Mouse (Mus musculus): ENCODE data around the gene Pigc.

Gene Pigc

GRCm38 (mm10) chr1:161968589-161969407 lies at the start of gene Pigc:
TSS of gene Pigc (plus strand) at chr1:161969186.
- peak; percentile 99 for DNase-seq

- no peak for DNase-seq
Observed at GRCm38 (mm10) chr1:161919594-161919993, 49.4 kb upstream of the Pigc start.

DNA sequence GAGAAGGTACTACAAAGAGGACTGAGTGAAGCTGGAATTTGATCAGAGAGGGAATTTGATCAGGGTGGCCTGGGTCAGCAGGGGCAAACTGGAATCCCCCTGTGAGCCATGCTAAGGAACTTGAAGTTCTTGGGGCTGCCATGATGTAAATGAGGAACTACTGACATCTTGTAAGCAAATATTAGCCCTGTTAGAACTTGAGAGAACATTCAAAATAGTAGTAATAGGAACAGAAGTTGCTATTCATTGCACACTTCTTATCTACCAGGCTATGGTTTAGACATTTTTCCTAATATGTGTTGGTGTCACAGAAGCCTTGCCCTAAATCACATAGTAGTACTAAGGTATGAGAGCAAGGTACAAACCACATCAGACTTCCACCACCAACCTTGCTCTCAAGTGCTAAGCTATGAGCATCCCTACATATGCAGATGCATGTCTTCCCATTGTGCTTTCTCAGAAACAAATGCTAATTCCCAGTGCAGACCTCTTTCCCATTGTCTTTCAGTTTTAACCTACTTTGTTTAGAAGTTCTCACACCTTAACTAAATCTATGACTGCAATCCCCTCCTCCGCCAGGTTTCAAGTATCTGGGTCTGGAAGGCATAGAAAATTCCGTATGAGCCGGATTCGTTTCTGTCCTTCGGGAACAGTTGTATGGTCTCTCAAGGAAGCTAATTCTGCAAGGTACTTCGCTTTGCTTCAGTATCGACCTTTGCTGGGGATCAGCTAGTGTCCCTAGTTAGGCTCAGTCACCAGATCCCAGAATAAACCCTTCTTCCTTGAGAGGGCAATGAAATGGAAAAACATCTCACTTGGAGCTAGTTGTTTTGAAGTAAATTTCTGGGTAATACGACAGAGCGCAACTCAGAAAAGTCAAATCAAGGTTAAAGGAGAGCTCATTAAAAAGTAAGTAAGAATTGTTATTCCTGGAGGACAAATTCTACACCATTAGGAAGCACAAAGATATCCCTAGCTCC lies 48.2 kb upstream of the Pigc start:
- DNase-seq: no peak

DNA sequence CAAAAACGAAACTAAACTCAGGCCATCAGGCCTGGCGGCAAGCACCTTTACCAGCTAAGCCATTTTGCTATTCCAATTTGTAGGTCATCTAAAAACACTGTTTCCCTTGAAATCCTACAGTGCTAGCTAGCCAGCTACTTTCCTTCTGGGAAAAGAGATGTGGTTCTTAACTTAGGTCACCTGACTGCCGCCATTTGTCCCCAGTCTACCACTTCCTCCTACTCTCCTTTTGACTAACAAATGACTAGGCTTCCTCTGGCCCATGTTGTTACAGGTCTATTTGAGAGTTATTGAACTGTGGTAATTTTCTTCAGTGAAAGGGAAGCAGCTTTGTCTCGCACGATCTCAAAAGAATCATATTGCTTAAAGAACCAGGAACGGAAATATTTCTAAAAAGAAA lies 47.1 kb upstream of the Pigc start:
- no peak for DNase-seq

DNA sequence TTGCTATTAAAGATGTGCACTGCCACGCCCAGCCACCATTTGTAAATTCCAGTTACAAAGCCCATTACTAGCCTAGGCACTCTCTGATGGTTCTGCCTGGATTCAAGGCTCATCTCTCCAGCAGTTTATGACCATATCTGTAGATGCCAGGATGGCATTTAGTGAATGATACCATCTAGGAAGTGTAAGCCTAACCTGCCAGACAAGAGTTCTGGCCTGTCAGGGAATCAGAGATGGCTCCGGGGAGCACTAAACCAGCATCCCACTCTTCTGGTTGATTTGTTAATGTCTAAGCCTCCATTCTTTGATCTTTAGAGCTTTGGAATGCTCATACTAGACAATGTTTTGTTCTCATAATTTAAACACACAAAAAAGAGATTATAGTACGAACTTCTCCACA lies 44.7 kb upstream of the Pigc start:
- no peak for DNase-seq

GRCm38 (mm10) chr1:161925281-161925805 lies 43.6 kb upstream of the Pigc start:
- DNase-seq: peak; percentile 88

DNA sequence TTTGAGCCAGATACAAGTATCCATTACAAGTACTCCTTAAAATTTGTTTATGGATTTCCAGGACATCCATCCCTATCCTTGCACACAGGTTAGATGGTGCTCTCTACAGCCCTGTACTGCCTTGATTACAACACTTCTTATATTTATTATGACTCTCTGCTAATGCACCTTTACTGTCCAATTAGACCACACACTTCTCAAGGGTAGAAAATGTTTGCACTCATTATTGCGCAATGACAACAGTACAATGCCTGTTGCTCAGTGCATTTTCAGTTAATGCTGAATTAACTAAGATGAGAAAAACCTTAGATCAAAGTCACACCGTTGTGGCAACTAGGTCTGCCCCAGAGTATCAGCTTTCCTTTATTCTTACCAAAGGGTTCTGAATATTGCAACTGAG lies 41.0 kb upstream of the Pigc start:
- DNase-seq: no peak

DNA sequence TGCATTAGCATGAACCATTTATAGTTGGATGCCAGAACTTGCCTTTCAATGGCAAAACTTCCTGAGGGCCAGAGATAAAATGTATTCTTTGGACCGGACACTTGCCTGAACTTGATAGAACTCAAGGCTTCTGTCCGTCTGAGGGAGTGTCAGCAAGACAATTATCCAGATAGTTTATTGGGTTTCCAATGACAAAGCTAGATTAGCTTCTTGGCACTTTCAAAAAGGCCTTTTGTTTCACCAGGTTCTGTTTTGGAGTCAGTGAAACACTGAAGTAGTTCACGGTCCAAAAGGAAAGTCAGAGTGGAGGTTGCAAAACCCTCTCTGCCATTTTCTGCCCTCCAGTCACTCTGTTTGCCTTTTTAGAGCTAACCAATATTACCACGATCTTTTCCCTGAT lies 37.7 kb upstream of the Pigc start:
- no peak for DNase-seq

GRCm38 (mm10) chr1:161931817-161932216 lies 37.2 kb upstream of the Pigc start:
- DNase-seq: peak; percentile 66

DNA sequence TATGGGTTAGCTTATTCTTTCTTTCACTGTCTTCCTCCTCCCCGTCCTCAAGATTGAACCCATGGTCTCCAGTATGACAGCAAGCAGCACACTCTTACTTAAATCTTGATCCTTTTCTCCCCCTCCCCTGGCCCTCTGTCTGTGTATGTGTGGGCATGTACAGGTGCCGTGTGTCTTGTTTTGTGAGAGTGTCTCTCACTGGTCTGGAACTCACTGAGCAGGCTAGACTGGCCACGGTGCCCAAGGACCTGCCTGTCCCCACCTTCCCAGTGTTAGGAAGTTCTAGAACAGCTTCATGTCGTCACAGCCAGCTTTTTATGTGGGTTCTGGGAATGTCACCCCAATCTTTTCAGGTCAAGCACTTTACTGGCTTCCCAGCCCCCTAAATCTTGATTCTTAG lies 36.7 kb upstream of the Pigc start:
- DNase-seq: peak; percentile 28

- no peak for DNase-seq
Observed at GRCm38 (mm10) chr1:161942082-161942481, 26.9 kb upstream of the Pigc start.

DNA sequence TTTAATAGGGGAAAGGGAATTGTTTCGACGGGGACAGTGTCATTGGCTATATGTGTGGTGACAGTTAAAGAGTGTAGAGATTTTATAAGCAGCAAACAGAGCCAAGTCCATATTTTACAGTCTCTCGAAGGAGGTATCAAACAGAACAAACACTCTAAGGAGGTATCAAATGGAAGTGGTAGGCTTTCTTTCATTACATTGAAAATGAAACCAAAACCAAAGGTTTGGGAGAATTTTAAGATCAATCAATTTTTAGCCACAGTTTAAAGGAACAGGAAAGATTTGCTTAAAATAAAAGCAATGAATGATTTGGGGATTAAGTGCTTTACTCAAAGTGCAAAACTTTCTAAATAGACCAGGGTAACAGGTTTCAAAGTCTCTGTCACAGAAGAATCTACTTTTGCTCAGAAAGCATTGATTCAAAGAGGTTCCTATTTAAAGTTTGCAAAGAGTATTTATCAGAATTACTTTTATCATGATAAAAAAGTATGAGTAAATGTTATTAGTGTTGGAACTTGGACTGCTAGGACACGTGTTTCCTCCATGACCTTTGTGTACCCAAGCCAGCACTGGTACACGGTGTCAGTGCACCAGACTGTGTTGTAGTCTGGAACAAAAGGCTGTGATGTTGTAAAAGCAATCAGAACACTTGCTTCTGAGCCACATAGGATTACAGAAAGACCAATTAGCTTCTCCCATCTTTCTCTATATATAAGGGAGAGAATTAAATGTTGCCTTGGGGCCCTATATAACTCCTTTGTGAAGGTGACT lies 17.8 kb upstream of the Pigc start:
- DNase-seq: peak; percentile 35

- no peak for DNase-seq
Observed at GRCm38 (mm10) chr1:161952599-161952998, 16.4 kb upstream of the Pigc start.

DNA sequence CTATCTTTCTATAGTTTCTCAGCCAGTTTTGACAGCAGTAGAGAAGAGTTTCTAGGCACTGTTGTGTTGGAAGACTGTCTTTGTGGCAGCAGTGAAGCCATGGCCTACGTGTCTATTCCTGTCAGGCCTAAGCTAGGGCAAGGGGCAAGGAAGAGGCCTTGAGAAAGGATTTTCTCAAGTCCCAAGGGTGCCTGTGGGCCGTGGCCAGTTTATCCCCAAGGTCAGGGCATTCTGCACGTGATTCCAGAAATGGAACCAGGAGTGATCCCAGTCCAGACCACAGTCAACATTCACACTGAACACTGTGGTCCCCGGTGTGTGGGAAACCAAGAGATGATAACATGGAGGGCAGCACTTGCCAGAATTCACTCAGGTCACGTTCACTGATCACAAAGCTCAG lies 13.1 kb upstream of the Pigc start:
- DNase-seq: peak; percentile 85

DNA sequence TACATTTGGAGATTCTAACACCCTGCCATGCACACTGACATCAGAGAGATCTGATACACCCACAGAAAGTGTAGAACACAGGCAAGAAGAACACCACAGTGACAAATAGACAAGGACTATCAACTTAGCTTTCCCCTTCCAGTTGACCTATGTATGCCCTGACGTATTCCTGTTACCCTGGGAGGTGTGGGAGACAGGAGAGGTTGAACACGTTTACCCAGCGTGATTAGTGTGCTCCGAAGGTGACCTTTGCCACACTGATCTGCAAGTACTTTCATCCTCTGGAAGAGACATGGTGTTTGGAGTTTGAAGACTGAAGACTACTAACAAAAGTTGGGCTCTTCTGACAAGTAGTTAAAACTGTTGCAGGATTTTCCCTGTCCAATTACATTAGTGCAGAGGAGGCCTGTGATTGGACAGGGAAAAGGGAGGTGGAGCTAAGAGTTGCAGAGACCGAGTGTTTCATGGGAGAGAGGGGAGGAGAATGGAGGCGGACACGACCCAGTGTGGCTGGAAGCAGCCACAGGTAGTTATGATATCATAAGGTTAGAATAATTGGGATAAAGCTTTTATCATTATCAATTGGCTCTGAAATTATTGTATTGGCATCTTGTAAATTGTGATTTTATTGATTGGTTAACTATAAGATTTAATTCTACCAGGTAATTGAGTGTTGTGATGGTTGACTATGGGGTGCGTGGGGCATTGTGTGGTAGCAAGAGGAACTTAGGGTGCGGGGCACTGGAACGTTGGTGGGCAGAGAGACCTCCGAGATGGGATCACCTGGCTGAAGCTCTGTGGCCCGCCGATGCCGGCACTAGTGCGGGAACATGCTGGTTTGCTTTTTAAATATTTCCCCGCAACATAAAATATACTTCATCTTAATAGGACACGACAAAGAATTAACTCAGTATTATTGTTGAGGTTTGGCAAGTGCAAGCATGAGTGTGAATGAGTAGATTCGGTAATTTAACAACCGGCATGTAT lies 10.7 kb upstream of the Pigc start:
- DNase-seq: peak; percentile 62

- DNase-seq: peak; percentile 72
Observed at GRCm38 (mm10) chr1:161962465-161963377, 6.3 kb upstream of the Pigc start.

GRCm38 (mm10) chr1:161967936-161968335 lies 1.1 kb upstream of the Pigc start:
- peak; percentile 30 for DNase-seq

- DNase-seq: peak; percentile 83
Observed at GRCm38 (mm10) chr1:161970874-161971273, 1.9 kb downstream of the Pigc start.

GRCm38 (mm10) chr1:161972233-161972632 lies 3.2 kb downstream of the Pigc start:
- DNase-seq: peak; percentile 52

Measured in heart, adult 11 months (tissue).